Mouse (Mus musculus) thymus, postnatal 10 days (tissue): Measurements from ENCODE around the gene G2e3.

ENCODE experiments used
- DNase-seq, 2 experiments: peaks; one replicate each; pipeline ENCODE4 v3.0.0; 2021; ENCODE audit warnings: low spot score in 2 of 2

The G2e3 gene

DNA sequence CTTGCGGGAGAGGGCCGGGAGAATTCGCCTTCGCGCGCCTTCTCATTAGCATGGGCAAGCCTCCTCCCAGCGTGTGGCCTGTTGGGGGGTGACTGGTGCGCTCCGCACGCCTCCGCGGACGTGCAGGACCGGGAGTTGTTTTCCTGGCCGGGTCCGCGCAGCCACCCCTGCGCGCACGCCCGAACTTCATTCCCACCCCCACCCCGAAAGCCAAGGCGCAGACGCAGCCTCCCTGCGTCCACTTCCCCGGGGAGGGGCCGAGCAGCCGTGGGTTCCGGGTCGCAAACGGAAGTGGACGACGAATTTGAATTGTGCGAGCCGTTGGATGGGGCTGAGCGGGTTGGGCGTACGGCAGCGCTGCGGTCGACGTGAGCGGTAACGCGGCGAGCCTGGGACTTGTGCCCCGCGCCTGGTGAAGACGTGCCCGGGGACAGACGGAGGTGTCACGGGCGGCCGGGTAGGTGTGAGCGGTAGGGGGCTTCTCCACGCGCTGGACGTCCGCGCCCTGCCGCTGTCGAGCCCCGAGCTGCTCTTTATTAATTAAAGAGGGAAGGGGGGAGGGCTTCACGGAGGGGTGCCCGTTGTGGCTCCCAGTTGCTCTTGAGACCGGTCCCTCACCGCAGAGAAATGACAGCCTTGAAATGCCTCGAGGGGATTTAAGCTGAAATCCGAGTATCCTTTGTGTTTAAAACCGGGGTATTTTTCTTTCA is at the start of gene G2e3:
G2e3 (plus strand) TSS at position 74 of the 710 bp plus-strand sequence.
- peak; percentile 75 to 76 for DNase-seq

DNA sequence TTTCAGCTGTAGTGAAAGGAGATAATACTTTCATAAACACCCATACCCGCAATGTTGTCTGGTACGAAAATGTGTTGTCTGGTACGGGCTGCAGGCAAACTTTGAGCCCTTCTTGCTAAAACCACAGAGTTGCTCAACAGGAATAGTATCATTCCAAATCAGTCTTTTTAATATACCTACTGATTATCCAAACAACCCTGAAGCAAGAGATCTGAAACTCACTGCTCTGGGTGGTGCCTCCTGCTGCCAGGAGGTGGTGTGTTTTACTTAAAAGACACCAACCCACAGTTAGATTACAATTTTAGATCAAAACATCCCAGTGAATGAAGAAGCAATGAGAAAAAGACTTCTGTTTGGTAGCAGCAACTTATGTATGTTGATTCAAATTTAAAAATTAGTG is 24.3 kb upstream of the G2e3 start:
- DNase-seq = no peak

DNA sequence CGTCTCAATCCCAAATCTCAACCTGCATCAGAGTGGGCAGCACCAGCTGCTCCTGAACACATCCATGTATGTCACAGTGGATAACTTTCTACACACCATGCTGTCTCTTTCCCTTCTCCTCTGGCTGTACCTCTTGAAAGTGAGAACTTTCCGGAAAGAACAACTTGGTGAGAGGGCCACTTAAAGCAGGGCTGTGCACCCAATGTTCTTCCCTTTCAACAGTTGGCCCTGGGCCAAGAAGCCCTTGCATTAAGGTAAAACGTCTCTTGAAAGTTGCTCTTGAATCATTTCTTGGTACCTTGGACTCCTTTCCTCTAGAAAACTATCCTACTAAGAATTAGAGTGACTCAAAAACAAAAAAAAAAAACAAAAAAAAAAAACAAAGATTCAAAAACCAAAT is 21.0 kb upstream of the G2e3 start:
- no peak for DNase-seq

DNA sequence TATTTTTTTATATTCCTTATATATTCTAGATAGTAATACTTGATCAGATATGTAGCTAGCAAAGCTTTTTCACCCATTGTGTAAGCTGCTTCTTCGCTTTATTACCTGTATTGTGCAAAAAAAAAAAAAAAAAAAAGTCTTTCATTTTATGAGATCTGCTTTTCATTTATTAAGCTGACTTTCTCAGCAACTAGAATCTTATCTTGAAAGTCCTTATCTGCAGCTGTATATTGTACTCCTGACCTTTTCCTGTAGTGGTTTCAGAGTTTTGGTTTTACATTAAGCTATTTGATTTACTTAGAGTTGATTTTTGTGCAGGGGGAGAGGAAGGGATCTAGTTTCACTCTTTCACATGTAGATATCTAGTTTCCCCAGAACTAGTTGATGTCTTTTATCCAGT is 10.8 kb upstream of the G2e3 start:
- no peak for DNase-seq

DNA sequence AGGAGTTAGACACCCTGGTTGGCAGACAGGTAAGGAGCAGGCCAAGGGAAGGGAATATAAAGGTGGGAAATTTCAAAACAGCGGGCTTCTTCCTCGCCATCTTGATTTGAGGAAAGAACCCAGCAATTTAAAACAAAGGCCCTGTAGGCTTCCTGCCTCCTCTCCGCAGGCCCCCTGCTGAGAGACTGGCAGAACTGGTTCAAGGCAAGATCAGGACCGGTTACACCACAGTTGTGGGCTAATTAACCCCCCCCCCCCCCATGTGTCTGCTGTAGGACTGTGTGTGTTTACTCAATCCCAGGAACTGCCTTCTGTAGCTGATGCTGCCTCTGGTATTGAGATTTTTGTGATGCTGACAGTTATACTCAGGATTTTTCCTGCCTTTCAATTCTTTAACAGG is 1.7 kb upstream of the G2e3 start:
- DNase-seq = no peak

DNA sequence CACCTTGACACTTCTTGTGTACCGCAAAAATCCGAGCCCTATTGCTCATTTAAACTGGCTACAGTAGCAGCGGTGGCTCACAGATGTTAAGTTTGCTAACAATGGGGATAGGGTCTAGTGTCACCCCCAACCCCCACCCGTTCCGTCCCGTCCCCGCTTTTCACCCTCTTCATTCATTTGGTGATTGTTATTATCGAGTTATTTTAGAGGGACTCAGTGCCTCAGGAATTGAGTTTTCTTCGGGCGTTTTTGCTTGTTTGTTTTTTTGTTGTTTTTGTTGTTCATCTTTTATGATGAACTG is 787 bp downstream of the G2e3 start:
- peak in 1 of 2 experiments; percentile 7 for DNase-seq

DNA sequence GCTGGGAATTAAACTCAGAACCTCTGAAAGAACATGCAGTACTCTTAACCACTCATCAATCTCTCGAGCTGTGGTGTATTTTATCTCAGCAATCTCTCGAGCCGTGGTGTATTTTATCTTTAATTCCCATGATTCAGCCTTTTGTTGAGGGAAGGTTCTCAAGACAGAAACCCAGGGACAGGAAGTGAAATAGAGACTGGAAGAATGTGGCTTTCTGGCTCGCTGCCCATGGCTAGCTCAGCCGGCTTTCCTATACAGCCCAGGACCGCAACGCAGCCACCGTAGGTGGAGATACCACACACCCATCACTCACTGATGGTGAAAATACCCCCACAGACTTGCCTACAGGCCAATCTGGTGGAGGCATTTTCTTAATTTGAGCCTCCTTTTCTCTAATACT is 7.4 kb downstream of the G2e3 start:
- no peak for DNase-seq

DNA sequence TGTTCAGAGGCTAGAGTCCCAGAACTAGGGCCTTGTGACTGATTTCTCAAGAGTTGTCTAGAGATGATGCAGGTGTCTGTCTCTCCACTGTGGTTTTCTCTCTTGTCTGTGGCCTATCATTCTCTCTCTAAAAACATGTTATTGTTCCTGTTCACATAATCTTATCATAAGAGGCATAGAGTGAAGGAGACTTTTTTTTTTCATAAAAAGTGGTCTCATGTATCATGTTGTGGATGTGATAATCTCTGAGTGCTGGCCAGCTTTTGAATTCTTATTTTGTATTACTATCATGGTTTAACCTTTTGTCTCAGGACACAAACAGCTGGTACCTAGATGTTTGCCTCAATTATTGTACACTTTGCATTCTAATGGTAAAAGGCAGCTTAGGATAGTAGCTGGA is 13.4 kb downstream of the G2e3 start:
- no peak for DNase-seq

DNA sequence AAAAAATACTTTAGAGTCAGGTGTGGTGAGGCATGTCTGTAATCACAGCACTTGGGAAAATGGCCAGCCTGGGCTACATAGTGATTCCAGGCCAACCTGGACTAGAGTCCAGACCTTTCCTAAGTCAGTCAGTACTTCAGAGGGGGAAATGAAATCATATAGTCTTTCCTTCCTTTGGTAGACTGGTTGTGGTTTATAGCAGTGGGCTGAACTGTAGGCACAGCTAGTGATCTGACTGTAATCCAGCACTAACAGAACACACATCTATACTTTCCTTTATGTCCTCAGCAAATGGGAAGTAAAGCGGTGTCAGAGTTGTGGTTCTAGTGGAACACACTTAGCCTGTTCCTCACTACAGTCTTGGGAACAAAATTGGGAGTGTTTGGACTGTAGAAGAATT is 15.0 kb downstream of the G2e3 start:
- DNase-seq = no peak

DNA sequence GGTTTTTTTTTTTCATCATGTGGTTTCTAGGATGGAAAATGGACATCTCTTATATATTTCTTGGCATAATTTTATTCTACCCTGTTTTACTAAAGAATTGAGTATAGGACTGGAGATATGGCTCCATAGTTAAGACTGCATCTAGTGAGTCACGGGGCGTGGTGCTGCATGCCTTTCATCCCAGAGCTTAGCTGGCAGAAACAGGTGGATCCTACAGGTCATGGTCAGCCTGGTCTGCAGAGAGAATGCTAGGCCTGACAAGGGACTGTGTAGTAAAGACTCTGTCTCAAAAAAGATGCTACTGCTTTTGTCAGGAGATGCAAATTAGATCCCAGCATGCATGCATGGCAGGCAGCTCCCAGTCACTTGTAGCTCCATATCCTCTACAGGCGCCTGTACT is 20.6 kb downstream of the G2e3 start:
- no peak for DNase-seq

DNA sequence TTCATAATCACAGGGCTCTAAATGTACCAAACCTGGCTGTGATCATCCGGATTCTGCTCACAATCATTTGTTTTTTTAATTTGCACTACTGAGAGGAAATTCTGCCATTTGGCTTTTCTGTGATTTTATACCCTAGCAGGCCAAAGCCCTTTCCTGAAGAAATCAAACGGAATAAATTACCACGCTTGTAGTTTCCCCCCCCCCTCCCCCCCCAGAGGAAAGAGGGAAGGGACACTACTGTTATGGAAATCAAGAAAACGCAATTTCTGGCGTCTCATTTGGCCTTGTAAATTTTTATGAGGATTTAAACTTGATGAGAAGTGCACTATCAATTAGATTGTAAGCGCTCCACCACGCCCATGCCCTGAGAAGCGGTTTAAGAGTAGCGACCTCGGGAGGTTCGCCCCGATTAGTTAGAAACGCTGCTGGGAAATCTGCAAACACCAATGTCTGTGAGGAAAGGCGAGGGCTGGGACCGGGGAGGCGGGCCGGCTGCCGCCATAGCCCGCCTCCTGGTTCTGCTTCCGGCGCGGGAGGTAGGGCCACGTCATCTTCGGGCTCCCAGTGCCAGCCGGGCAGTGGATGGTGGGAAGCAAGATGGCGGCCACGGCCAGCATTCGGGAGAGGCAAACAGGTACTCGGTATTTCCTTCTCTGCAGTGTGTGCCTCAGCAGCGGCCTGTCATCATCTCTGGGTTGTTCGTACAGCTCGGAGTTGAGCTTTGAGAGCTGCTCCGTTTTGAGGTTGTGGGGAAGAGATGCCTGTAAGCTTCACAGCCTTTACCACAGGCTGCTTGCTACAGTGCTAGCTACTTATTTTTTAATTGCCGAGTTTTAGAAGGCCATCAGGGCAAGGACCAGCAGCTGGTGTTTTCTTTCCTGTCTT is 29.4 kb downstream of the G2e3 start, which contains the start of gene Scfd1:
Scfd1 (plus strand) TSS at position 508 of the 885 bp plus-strand sequence.
- peak; percentile 82 to 88 for DNase-seq

DNA sequence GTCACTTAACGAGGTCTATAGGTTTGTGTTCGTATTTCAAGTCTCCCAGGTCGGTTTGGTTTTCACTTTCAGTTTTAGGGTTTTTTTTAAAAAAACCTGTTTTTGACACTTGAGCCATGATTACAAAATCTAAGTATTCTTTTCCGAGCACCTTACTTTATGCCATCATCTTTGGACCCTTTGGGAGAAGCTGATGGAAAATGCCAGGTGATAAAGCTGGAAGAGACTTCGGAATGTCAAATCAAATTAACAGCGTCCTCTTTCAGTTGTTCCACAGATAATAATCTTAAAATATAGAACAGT is 30.0 kb downstream of the G2e3 start:
- DNase-seq = no peak

DNA sequence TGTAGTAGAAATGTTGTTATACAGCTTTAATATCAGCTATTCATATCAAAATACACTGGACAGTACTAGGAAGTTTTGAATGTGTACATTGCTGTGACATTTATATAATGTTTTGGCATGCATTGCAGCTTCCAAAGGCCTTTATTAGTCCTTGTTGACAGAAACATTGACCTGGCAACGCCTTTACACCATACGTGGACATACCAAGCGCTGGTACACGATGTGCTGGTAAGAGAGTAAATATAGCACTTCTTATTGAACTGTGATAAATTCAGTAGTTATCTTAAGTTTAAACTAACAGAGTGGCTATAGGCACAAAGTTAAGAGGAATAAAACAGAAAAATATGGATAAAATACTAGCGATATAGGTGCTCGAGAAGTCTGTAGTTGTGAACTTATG is 52.0 kb downstream of the G2e3 start:
- DNase-seq = no peak

DNA sequence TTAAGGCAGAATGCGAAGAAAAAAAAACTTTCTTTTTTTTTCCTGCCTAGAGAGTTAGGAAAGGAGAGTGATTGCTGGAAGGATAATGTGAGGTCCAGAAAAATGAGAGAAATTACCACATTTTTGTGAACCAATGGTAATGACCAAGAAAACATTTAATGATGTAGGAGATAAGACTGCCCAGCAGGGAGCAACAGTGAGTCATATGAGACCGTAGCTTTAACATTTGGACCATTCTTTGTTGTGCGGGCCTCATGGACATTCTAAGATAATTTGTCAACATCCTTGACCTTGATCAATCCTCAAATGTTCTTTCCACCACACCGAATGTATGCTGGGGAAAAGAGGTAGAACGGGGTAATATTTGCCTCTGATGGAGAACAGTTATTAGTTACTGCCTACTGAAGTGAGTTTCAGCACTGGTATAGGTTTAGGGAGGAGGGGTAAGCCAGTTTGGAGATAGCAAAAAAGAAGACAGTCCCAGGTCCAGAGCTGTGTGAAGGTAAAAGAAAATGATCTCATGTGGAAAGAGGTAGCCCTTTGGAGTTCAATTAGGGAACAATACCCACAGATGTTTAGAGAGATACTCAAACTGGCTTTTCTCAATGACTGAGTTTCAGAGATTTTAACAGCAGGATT is 54.3 kb downstream of the G2e3 start:
- DNase-seq = no peak

DNA sequence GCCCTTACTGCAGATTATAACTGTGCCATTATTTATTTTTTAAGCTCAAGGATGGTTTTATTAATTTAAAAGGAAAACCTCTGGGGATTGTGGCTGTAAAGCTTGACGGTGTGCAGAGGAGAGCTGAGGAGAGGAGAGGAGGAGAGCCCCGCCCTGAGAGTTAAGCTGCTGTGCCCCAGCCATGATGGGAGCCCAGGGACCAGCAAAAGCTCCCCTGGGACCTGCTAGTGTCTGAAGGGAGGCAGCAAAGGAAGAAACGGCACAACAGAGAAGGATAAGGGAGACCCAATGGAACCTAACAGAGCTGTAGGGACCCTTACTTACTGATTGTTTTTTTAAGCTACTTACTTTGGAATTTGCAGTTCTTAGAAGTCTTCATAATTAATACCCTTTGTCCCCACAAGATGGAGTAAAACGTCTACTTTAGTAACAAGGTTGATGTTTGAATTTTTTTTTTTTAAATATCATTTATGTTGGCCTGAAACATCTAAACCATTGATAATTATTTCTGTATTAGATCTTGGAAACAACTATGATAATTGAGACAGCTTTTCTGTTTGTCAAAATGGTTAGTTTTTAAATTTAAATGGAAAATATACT is 56.2 kb downstream of the G2e3 start:
- no peak for DNase-seq

DNA sequence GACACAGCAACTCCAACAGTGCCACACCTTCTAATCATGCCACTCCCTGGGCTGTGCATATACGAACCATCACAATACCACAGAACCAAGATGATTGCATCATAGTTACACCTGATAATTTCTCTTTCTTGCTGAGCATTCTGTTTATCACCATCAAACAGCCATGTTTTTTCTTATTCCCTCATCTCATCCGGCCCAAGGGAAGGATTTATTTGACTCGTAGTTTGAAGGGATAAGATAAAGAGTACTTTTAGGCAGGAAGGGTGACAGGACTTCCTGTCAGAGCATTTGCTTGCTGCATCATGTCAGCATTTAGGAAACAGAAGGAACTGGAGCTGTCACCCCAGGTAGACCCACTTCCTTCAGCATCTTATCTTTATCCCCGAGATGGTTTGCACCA is 63.5 kb downstream of the G2e3 start:
- no peak for DNase-seq
